Comparison of ENCODE assay signal across 18 mouse cellular contexts in genomic region chr3:116604570-116604969, GRCm38 (mm10). TPM values are rescaled to one million over a fixed set of nuclear protein-coding genes. Genes with fewer than 3 reads are reported as not detected.
"Had no signal": no experiment of that assay in that cellular context is flagged by ENCODE, and none has a peak within 500 bp of the region (broad histone marks: within the 10 kb centered on the region; RNA-seq: fewer than 3 reads in every experiment).

No protein-coding gene starts in this region.

- DNase-seq: kidney, postnatal 36 days; layer of hippocampus, adult 9-11 months; layer of hippocampus, postnatal 36 days; lung, embryonic 14.5 days; lung, postnatal 10 days; lung, postnatal 4 days; midbrain, embryonic 14.5 days; retina, postnatal 1 day; right cerebral cortex, postnatal 4 days; spleen, adult 18-20 months; thymus, postnatal 4 days had no signal

- H3K4me2 ChIP-seq: limb, embryonic 15.5 days; liver, embryonic 12.5 days; lung, embryonic 14.5 days; neural tube, embryonic 13.5 days; stomach, embryonic 15.5 days had no signal

- H3K27me3 ChIP-seq: limb, embryonic 15.5 days; liver, embryonic 12.5 days; neural tube, embryonic 13.5 days; stomach, embryonic 15.5 days had no signal

- H3K4me3 ChIP-seq: limb, embryonic 15.5 days; liver, embryonic 12.5 days; midbrain, embryonic 10.5 days; neural tube, embryonic 13.5 days; stomach, embryonic 15.5 days had no signal

- H3K36me3 ChIP-seq: stomach, embryonic 15.5 days had no signal

- H3K27ac ChIP-seq: kidney, postnatal 0 days; limb, embryonic 15.5 days; liver, embryonic 12.5 days; midbrain, embryonic 10.5 days; neural tube, embryonic 13.5 days; stomach, embryonic 15.5 days had no signal

- H3K9ac ChIP-seq: limb, embryonic 15.5 days; liver, embryonic 12.5 days; lung, embryonic 14.5 days; neural tube, embryonic 13.5 days; stomach, embryonic 15.5 days had no signal

- ATAC-seq: liver, embryonic 12.5 days had no signal

- H3K4me1 ChIP-seq: limb, embryonic 15.5 days; midbrain, embryonic 10.5 days; neural tube, embryonic 13.5 days; stomach, embryonic 15.5 days had no signal

- H3K9me3 ChIP-seq: limb, embryonic 15.5 days; liver, embryonic 12.5 days; midbrain, embryonic 10.5 days; neural tube, embryonic 13.5 days; stomach, embryonic 15.5 days had no signal

RNA-seq across cellular contexts. Expression of gene Lrrc39, which starts 41.8 kb away (rescaled TPM):
- total RNA-seq: layer of hippocampus, adult 18-20 months; layer of hippocampus, postnatal 36 days had no signal
